Mouse (Mus musculus) testis, adult 2 months (tissue): ENCODE results near the gene Prune2.

ENCODE experiments used
- CTCF ChIP-seq: fragments of 200-500 bp; IDR thresholded peaks from 2 replicates; pipeline ENCODE4 v1.5.1; 2012; ENCODE audit warnings: low read depth, mild to moderate bottlenecking, inconsistent platforms, low read length, moderate library complexity; ENCODE audit not compliant: control insufficient read depth, insufficient read depth, insufficient replicate concordance
- POLR2A ChIP-seq: fragments of 200-500 bp; IDR thresholded peaks from 2 replicates; pipeline ENCODE4 v1.6.1; 2012; ENCODE audit warnings: low read depth, mild to moderate bottlenecking, inconsistent platforms, low read length, moderate library complexity; ENCODE audit not compliant: control insufficient read depth

DNA sequence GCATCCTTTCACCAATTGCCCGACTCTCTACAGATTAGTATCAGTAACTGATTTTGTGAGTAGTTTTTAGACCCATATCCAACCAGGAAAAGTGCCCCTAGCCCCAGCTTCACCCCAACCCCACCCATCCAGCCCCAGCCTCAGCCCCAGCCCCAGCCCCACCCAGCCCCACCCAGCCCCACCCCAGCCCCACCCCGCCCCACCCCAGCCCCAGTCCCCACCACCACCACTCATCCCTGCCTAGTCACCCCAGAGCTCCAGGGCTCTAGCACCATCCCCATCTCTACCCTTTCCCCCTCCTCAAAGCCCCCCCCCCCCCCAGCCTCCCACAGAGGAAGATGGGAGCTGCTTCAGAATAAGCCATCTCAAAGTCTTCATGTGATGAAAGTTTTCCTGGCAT is 181.7 kb downstream of the Prune2 start:
- TF ChIP-seq CTCF (no peak), POLR2A (no peak)
